Mouse (Mus musculus): ENCODE measurements around the gene Fam122a. TPM values are rescaled to one million over a fixed set of nuclear protein-coding genes. Genes with fewer than 3 reads are reported as not detected.

Fam122a gene
- total and polyA plus RNA-seq, 2 experiments from 2014 or later, result 19.7 to 61.4 TPM

GRCm38 (mm10) chr19:24451626-24452025 is 25.5 kb downstream of the Fam122a start:
- 83% methylated on average over 3 of the region's 3 CpGs for WGBS
- Histone ChIP-seq H3K4me2 (ENCODE audit: low read depth, low read length, poor library complexity, severe bottlenecking) (no peak overlapping the region), H3K4me1 (ENCODE audit: insufficient read depth, low read length) (no peaks in the 10 kb centered on the region), H3K9me3 (ENCODE audit: low read length) (no peaks in the 10 kb centered on the region), H3K27me3 (ENCODE audit: insufficient read depth, low read length) (no peaks in the 10 kb centered on the region), H3K9ac (replicated peaks; ENCODE audit: low read length, poor library complexity, severe bottlenecking) (no peak overlapping the region), H3K4me3 (ENCODE audit: low read depth, low read length) (no peak overlapping the region), H3K27ac (ENCODE audit: low read depth, low read length) (0 out of 2 replicates have a peak overlapping the region, but pooled peaks have one; percentile 20), H3K36me3 (ENCODE audit: insufficient read depth, low read length) (no peaks in the 10 kb centered on the region)
- DNase-seq (ENCODE audit: low spot score) (no peak), ATAC-seq (ENCODE audit: low FRiP score) (no peak)
- TF ChIP-seq CTCF (IDR thresholded peaks at IDR 0.05), result no peak

GRCm38 (mm10) chr19:24450740-24451139 is 26.4 kb downstream of the Fam122a start:
- H3K27ac ChIP-seq (ENCODE audit: low read depth, low read length), result no peak overlapping the region
- H3K27me3 ChIP-seq (ENCODE audit: insufficient read depth, low read length), result no peaks in the 10 kb centered on the region
- no peaks in the 10 kb centered on the region for H3K36me3 ChIP-seq (ENCODE audit: insufficient read depth, low read length)
- H3K4me3 ChIP-seq (ENCODE audit: low read depth, low read length), result no peak overlapping the region
- no peak for ATAC-seq (ENCODE audit: low FRiP score)
- H3K4me1 ChIP-seq (ENCODE audit: insufficient read depth, low read length), result no peaks in the 10 kb centered on the region
- no peak overlapping the region for H3K4me2 ChIP-seq (ENCODE audit: low read depth, low read length, poor library complexity, severe bottlenecking)
- WGBS, result 94% methylated on average over 8 of the region's 8 CpGs
- H3K9me3 ChIP-seq (ENCODE audit: low read length), result no peaks in the 10 kb centered on the region
- DNase-seq (ENCODE audit: low spot score), result no peak
- no peak overlapping the region for H3K9ac ChIP-seq (replicated peaks; ENCODE audit: low read length, poor library complexity, severe bottlenecking)
- no peak for TF ChIP-seq CTCF (IDR thresholded peaks at IDR 0.05)

GRCm38 (mm10) chr19:24444322-24444721 is 32.8 kb downstream of the Fam122a start:
- Histone ChIP-seq H3K4me1 (ENCODE audit: insufficient read depth, low read length) (no peaks in the 10 kb centered on the region), H3K4me3 (ENCODE audit: low read depth, low read length) (no peak overlapping the region), H3K36me3 (ENCODE audit: insufficient read depth, low read length) (no peaks in the 10 kb centered on the region), H3K27me3 (ENCODE audit: insufficient read depth, low read length) (no peaks in the 10 kb centered on the region), H3K9me3 (ENCODE audit: low read length) (peaks cover 4% of the 10 kb centered on the region; the same call in 1 of the 2 replicates), H3K27ac (ENCODE audit: low read depth, low read length) (no peak overlapping the region), H3K4me2 (ENCODE audit: low read depth, low read length, poor library complexity, severe bottlenecking) (no peak overlapping the region), H3K9ac (replicated peaks; ENCODE audit: low read length, poor library complexity, severe bottlenecking) (no peak overlapping the region)
- ATAC-seq (ENCODE audit: low FRiP score), result no peak
- TF ChIP-seq CTCF (IDR thresholded peaks at IDR 0.05), result no peak
- DNase-seq (ENCODE audit: low spot score), result no peak
- WGBS, result 94% methylated on average over 3 of the region's 3 CpGs

GRCm38 (mm10) chr19:24439715-24440114 is 37.4 kb downstream of the Fam122a start:
- ATAC-seq (ENCODE audit: low FRiP score), result no peak

GRCm38 (mm10) chr19:24434291-24434690 is 42.9 kb downstream of the Fam122a start:
- whole genome bisulfite sequencing, result 88% methylated on average over 6 of the region's 6 CpGs

More at GRCm38 (mm10) chr19:24439715-24440114, 37.4 kb downstream of the Fam122a start:
- Histone ChIP-seq H3K36me3 (ENCODE audit: insufficient read depth, low read length) (no peaks in the 10 kb centered on the region), H3K4me2 (ENCODE audit: low read depth, low read length, poor library complexity, severe bottlenecking) (no peak overlapping the region), H3K4me3 (ENCODE audit: low read depth, low read length) (no peak overlapping the region), H3K9me3 (ENCODE audit: low read length) (peaks cover 4% of the 10 kb centered on the region; the same call in 1 of the 2 replicates), H3K27ac (ENCODE audit: low read depth, low read length) (no peak overlapping the region), H3K27me3 (ENCODE audit: insufficient read depth, low read length) (no peaks in the 10 kb centered on the region), H3K9ac (replicated peaks; ENCODE audit: low read length, poor library complexity, severe bottlenecking) (no peak overlapping the region), H3K4me1 (ENCODE audit: insufficient read depth, low read length) (no peaks in the 10 kb centered on the region)
- WGBS, result 63% methylated on average over 4 of the region's 4 CpGs
- TF ChIP-seq CTCF (IDR thresholded peaks at IDR 0.05), result no peak
- no peak for DNase-seq (ENCODE audit: low spot score)

GRCm38 (mm10) chr19:24432447-24432846 is 44.7 kb downstream of the Fam122a start:
- H3K9me3 ChIP-seq (ENCODE audit: low read length), result no peaks in the 10 kb centered on the region
- no peaks in the 10 kb centered on the region for H3K4me1 ChIP-seq (ENCODE audit: insufficient read depth, low read length)
- WGBS, result 85% methylated on average over 5 of the region's 5 CpGs
- no peak overlapping the region for H3K9ac ChIP-seq (replicated peaks; ENCODE audit: low read length, poor library complexity, severe bottlenecking)
- no peak overlapping the region for H3K4me3 ChIP-seq (ENCODE audit: low read depth, low read length)
- H3K36me3 ChIP-seq (ENCODE audit: insufficient read depth, low read length), result no peaks in the 10 kb centered on the region
- no peaks in the 10 kb centered on the region for H3K27me3 ChIP-seq (ENCODE audit: insufficient read depth, low read length)
- TF ChIP-seq CTCF (IDR thresholded peaks at IDR 0.05), result no peak
- no peak for ATAC-seq (ENCODE audit: low FRiP score)
- H3K4me2 ChIP-seq (ENCODE audit: low read depth, low read length, poor library complexity, severe bottlenecking), result no peak overlapping the region
- DNase-seq (ENCODE audit: low spot score), result no peak
- no peak overlapping the region for H3K27ac ChIP-seq (ENCODE audit: low read depth, low read length)

More at GRCm38 (mm10) chr19:24434291-24434690, 42.9 kb downstream of the Fam122a start:
- no peak overlapping the region for H3K9ac ChIP-seq (replicated peaks; ENCODE audit: low read length, poor library complexity, severe bottlenecking)
- no peak overlapping the region for H3K4me2 ChIP-seq (ENCODE audit: low read depth, low read length, poor library complexity, severe bottlenecking)
- H3K4me3 ChIP-seq (ENCODE audit: low read depth, low read length), result no peak overlapping the region
- H3K9me3 ChIP-seq (ENCODE audit: low read length), result no peaks in the 10 kb centered on the region
- DNase-seq (ENCODE audit: low spot score) (no peak), ATAC-seq (ENCODE audit: low FRiP score) (no peak)
- no peak for TF ChIP-seq CTCF (IDR thresholded peaks at IDR 0.05)
- no peaks in the 10 kb centered on the region for H3K27me3 ChIP-seq (ENCODE audit: insufficient read depth, low read length)
- H3K36me3 ChIP-seq (ENCODE audit: insufficient read depth, low read length), result no peaks in the 10 kb centered on the region
- H3K4me1 ChIP-seq (ENCODE audit: insufficient read depth, low read length), result no peaks in the 10 kb centered on the region
- H3K27ac ChIP-seq (ENCODE audit: low read depth, low read length), result no peak overlapping the region

All from midbrain, postnatal 0 days (tissue).